Mouse (Mus musculus) stomach, postnatal 0 days (tissue): ENCODE measurements around the gene Spag6. TPM values are rescaled to one million over a fixed set of nuclear protein-coding genes. Genes with fewer than 3 reads are reported as not detected.

Experiments
- ATAC-seq: fragments of 200-750 bp; cut with Nextera tagmentation; 2 replicates; pipeline ENCODE4 v1.8.0; 2017; ENCODE audit not compliant: low FRiP score, low TSS enrichment
- DNase-seq: peaks from one replicate; pipeline ENCODE4 v3.0.0-alpha.2; 2016; ENCODE audit warnings: low spot score
- H3K27ac ChIP-seq: fragments of 300-500 bp; sonication (generic); replicated peaks from 2 replicates; pipeline ENCODE4 v1.5.1; 2014; ENCODE audit warnings: mild to moderate bottlenecking, control low read depth
- H3K27me3 ChIP-seq: fragments of 300-500 bp; sonication (generic); 2 replicates; pipeline ENCODE4 v1.6.1; 2014; ENCODE audit warnings: low read length; ENCODE audit not compliant: control insufficient read depth, insufficient read depth
- H3K36me3 ChIP-seq: fragments of 300-500 bp; sonication (generic); 2 replicates; pipeline ENCODE4 v1.6.1; 2014; ENCODE audit warnings: low read length, mixed read lengths; ENCODE audit not compliant: control insufficient read depth, insufficient read depth
- H3K4me1 ChIP-seq: fragments of 300-500 bp; sonication (generic); replicated peaks from 2 replicates; pipeline ENCODE4 v1.6.1; 2014; ENCODE audit warnings: antibody characterized with exemption; ENCODE audit not compliant: control insufficient read depth, insufficient read depth
- H3K4me2 ChIP-seq: fragments of 300-500 bp; sonication (generic); replicated peaks from 2 replicates; pipeline ENCODE4 v1.6.1; 2014; ENCODE audit warnings: low read depth, mild to moderate bottlenecking, control low read depth, moderate library complexity
- H3K4me3 ChIP-seq: fragments of 300-500 bp; sonication (generic); 2 replicates; pipeline ENCODE4 v1.5.1; 2014; ENCODE audit warnings: low read depth, low read length, control low read depth
- H3K9ac ChIP-seq: fragments of 300-500 bp; sonication (generic); 2 replicates; pipeline ENCODE4 v1.6.1; 2014; ENCODE audit warnings: mild to moderate bottlenecking, low read length, control low read depth, mixed read lengths
- H3K9me3 ChIP-seq: fragments of 300-500 bp; sonication (generic); 2 replicates; pipeline ENCODE4 v1.6.1; 2016; ENCODE audit warnings: low read length; ENCODE audit not compliant: control insufficient read depth
- CTCF ChIP-seq: IDR thresholded peaks from 2 replicates; pipeline ENCODE4 v1.5.1; 2016; ENCODE audit warnings: antibody characterized with exemption, low read depth, mild to moderate bottlenecking, moderate library complexity
- EP300 ChIP-seq: optimal IDR thresholded peaks from 2 replicates; pipeline ENCODE3; 2016; ENCODE audit warnings: antibody characterized with exemption
- WGBS: fragments of 180-500 bp; shearing (Covaris S2); extraction: QIAGEN DNeasy Blood & Tissue Kit; methylation state at CpG from one replicate; pipeline ENCODE4 v1.1.7; 2014; 5-methylcytosine and 5-hydroxymethylcytosine counted together
- polyA plus RNA-seq: library from polyadenylated mRNA; unstranded; fragments of >200 nt; fragmentation: Nextera tagmentation; extraction: Ambion mirVana; gene quantifications from 2 replicates; pipeline ENCODE4 v1.2.1, GENCODE M21; 2015

Gene Spag6
- polyA plus RNA-seq, 1 experiment from 2014 or later, result 0.10 TPM

DNA sequence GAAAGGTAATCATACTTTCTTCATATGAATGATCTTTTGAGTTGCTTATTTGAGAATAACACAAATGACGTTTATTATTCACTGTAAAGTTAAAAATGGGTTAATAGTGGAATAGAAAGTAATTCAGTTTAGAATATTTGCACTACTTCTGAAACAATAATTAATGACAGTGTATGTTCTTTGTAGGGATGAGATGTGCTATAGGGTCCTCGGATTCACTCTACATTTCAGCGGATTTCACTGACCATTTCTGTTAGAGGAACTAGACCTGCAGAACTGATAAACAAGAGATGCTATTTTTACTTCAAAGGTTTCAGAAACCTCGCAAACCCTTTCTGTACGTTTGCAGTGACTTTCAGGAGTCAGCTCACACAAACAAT lies 351 bp upstream of the Spag6 start:
- WGBS, result 3% methylated on average over 5 of the region's 5 CpGs
- Histone ChIP-seq H3K9ac (no peak overlapping the region), H3K27ac (no peak overlapping the region), H3K4me3 (peak overlapping the region; percentile 75), H3K4me2 (peak overlapping the region; percentile 97), H3K27me3 (peaks cover 15% of the 10 kb centered on the region; the same call in 1 of the 2 replicates), H3K4me1 (peaks cover 5% of the 10 kb centered on the region), H3K9me3 (no peaks in the 10 kb centered on the region), H3K36me3 (no peaks in the 10 kb centered on the region)
- ATAC-seq (no peak), DNase-seq (no peak)
- TF ChIP-seq EP300 (no peak), CTCF (no peak)

DNA sequence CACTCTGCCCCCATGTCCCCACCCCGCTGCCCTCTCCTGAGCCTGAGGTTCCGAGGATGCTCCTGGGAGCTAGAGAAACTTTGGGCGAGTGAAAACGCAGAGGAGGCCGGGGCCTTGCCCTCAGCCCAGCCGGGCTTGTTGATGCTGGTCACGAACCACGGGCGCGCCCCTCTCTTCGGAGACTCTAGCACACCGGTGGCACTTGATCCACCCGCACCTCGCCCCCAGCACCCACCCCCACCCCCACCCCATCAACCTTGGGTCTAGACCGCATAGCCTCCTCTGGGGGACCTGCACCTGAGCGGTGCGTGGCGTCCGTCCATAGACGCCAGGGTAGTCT lies 749 bp downstream of the Spag6 start:
- peak overlapping the region; percentile 85 for H3K27ac ChIP-seq
- TF ChIP-seq CTCF (no peak), EP300 (no peak)

DNA sequence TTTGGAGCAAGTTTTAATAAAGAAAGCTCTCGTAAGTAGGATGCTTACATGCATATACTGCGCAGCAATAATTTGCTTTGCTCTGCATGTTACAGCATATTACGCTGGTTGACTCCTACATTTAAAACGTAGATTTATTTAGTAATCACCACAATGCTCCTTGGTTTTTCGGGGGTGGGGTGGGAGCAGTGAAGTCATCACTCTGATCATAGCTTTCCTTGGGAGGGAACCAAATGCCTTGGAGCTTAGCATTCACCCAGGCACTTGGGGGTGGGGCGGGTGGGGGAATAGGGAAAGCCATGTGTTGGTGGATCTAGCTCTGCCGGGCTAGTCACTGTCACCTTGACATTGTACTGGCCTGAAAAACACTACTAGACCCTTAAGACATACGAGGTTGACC lies 1.3 kb downstream of the Spag6 start:
- no peaks in the 10 kb centered on the region for H3K9me3 ChIP-seq
- no peaks in the 10 kb centered on the region; the same call in 1 of the 2 replicates for H3K4me1 ChIP-seq
- 19% methylated on average over 8 of the region's 8 CpGs for WGBS
- H3K4me2 ChIP-seq, result no peak overlapping the region
- no peak overlapping the region for H3K9ac ChIP-seq
- ATAC-seq (no peak), DNase-seq (no peak)
- TF ChIP-seq EP300 (no peak), CTCF (no peak)
- H3K27ac ChIP-seq, result no peak overlapping the region
- peaks cover 13% of the 10 kb centered on the region; the same call in 1 of the 2 replicates for H3K27me3 ChIP-seq
- no peaks in the 10 kb centered on the region for H3K36me3 ChIP-seq
- peak overlapping the region; percentile 75; the same call in 1 of the 2 replicates for H3K4me3 ChIP-seq

More for the DNA sequence above, 749 bp downstream of the Spag6 start:
- H3K27me3 ChIP-seq, result peaks cover 15% of the 10 kb centered on the region; the same call in 1 of the 2 replicates
- H3K4me2 ChIP-seq, result peak overlapping the region; percentile 97
- ATAC-seq (peak; percentile 50), DNase-seq (no peak)
- H3K9me3 ChIP-seq, result no peaks in the 10 kb centered on the region
- H3K9ac ChIP-seq, result peak overlapping the region; percentile 94
- no peaks in the 10 kb centered on the region for H3K36me3 ChIP-seq
- H3K4me1 ChIP-seq, result peaks cover 5% of the 10 kb centered on the region
- peak overlapping the region; percentile 75 for H3K4me3 ChIP-seq
- 3% methylated on average over 20 of the region's 20 CpGs for WGBS

DNA sequence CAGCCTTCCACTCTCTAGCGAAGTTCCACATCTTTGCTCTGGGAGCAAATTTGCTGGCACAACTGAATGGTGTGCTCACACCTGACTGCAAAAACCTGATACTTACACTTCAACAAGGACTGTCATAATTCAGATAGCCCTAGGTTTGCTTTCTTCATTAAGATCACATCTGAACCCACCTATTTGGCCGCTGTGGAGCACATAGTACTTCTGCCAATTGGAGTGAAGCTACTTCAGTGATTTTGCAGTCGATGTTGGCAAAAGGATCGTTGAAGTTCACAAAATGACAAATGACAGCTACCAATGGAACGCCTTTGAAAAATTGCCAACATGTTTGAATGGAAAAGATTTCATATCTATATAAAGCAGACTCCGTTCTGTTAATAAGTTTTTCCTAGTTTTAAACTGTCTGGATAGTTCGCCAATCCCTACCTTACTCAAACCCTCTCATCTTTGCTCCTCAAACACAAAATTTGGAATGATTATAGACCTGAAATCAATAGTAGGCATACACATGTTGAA lies 1.9 kb downstream of the Spag6 start:
- H3K36me3 ChIP-seq, result no peaks in the 10 kb centered on the region
- H3K4me3 ChIP-seq, result no peak overlapping the region
- ATAC-seq (no peak), DNase-seq (no peak)
- no peak overlapping the region for H3K27ac ChIP-seq
- H3K4me2 ChIP-seq, result no peak overlapping the region
- no peaks in the 10 kb centered on the region for H3K9me3 ChIP-seq
- peaks cover 11% of the 10 kb centered on the region; the same call in 1 of the 2 replicates for H3K27me3 ChIP-seq
- no peak for TF ChIP-seq CTCF
- TF ChIP-seq EP300, result no peak
- 19% methylated on average over 7 of the region's 7 CpGs for WGBS
- no peak overlapping the region for H3K9ac ChIP-seq
- no peaks in the 10 kb centered on the region for H3K4me1 ChIP-seq

DNA sequence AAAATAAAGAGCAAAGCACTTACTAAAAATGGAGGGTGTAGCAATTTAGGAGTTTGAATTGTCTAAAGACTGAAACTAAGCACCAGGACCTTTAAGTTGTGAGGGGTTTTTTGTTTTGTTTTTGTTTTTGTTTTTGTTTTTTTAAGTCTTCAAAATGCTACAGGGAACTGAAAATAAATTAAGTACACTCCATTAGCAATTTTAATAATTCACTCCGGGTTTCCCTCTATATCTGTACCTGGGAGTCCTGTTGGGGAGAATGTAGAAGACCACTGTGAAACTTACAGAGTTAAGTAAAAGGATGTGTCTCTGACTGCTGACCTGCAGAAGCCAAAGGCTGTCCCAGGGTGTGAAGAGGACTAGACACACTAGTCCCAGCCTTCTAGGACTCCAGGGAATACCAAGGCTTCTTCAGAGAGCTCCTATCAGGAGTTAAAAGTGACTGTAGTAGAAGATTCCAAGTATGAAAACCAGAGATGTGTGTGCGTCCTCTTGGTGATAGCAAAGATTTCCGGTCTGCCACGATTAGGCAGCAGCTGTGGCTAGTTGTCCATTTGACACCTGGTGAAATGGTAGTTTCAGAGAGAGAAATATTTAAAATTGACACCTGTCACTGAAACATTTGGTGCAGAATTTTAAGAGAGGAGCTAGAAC lies 3.9 kb downstream of the Spag6 start:
- DNase-seq (no peak), ATAC-seq (no peak)
- Histone ChIP-seq H3K36me3 (no peaks in the 10 kb centered on the region), H3K9me3 (no peaks in the 10 kb centered on the region), H3K9ac (no peak overlapping the region), H3K4me3 (no peak overlapping the region), H3K27ac (no peak overlapping the region), H3K27me3 (peaks cover 10% of the 10 kb centered on the region; the same call in 1 of the 2 replicates), H3K4me1 (no peaks in the 10 kb centered on the region), H3K4me2 (no peak overlapping the region)
- 8% methylated on average over 4 of the region's 4 CpGs for WGBS
- TF ChIP-seq CTCF (no peak), EP300 (no peak)

- no peak for TF ChIP-seq CTCF
- TF ChIP-seq EP300, result no peak
- H3K9ac ChIP-seq, result no peak overlapping the region
- H3K4me3 ChIP-seq, result peak overlapping the region; percentile 15
- no peak for DNase-seq
- no peaks in the 10 kb centered on the region for H3K36me3 ChIP-seq
- peak; percentile 27; the same call in 1 of the 2 replicates for ATAC-seq
- peaks cover 10% of the 10 kb centered on the region; the same call in 1 of the 2 replicates for H3K27me3 ChIP-seq
- H3K9me3 ChIP-seq, result no peaks in the 10 kb centered on the region
- 2% methylated on average over 56 of the region's 56 CpGs for WGBS
- no peak overlapping the region for H3K27ac ChIP-seq
- peak overlapping the region; percentile 32; the same call in 1 of the 2 replicates for H3K4me2 ChIP-seq
- no peaks in the 10 kb centered on the region for H3K4me1 ChIP-seq
Observed at GRCm38 (mm10) chr2:18698663-18699385, 5.0 kb downstream of the Spag6 start.
